Mouse (Mus musculus): ENCODE results near the gene Tmem51.

DNA sequence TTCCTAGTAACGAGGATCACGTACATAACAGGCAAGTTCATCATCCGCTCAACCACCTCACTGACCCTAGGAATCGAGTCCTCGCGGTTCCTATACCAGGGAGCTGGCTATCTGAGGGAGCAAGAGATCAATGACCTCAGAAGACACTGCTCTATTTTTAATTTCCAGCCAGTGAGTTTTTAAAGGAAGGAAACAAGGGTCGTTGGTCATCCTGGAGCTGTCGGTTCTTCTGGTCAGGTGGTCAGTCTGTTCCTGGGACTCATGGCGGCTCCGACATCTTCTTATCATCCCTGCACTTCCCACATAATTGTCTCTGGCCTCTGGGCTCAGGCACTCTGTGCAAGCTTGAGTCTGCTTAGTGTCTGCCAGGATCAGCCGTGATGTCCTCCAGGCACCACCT, 10.3 kb upstream of the Tmem51 start:
- TF ChIP-seq CTCF (IDR thresholded peaks at IDR 0.05 in 2 of 3, conservative IDR thresholded peaks at IDR 0.05 in 1 of 3; ENCODE audit: control insufficient read depth in 1 of 3, insufficient read depth in 1 of 3, low read depth in 2 of 3, low read length in 3 of 3, poor library complexity in 1 of 3, severe bottlenecking in 1 of 3) = no peak
- TF ChIP-seq E2F4 (IDR thresholded peaks at IDR 0.05; ENCODE audit: borderline replicate concordance, low read depth, low read length) = no peak
- no peak for TF ChIP-seq POLR2A (IDR thresholded peaks at IDR 0.05; ENCODE audit: control insufficient read depth in 1 of 2, insufficient read depth in 1 of 2, low read depth in 1 of 2, low read length in 2 of 2, poor library complexity in 1 of 2)
- no peak for TF ChIP-seq ZNF384 (IDR thresholded peaks at IDR 0.05; ENCODE audit: low read depth, low read length)
- no peak for TF ChIP-seq MEF2A (IDR thresholded peaks at IDR 0.05; ENCODE audit: extremely low read depth, insufficient replicate concordance, low read depth, low read length, poor library complexity, severe bottlenecking)
- TF ChIP-seq ZC3H11A (IDR thresholded peaks at IDR 0.05; ENCODE audit: low read depth, low read length) = no peak
- no peak for TF ChIP-seq USF2 (IDR thresholded peaks at IDR 0.05; ENCODE audit: borderline replicate concordance in 1 of 2, insufficient read depth in 1 of 2, low read depth in 1 of 2, low read length in 2 of 2)
- no peak for TF ChIP-seq NRF1 (IDR thresholded peaks at IDR 0.05; ENCODE audit: insufficient read depth, low read depth, low read length, poor library complexity, severe bottlenecking)
- TF ChIP-seq MAZ (IDR thresholded peaks at IDR 0.05; ENCODE audit: low read depth, low read length) = no peak

Data from MEL (cell line).